Mouse (Mus musculus) lung, adult 2 months (tissue): ENCODE measurements around the gene Nln.

ENCODE experiments used
- CTCF ChIP-seq: fragments of 200-500 bp; IDR thresholded peaks from 2 replicates; pipeline ENCODE4 v1.5.1; 2011; ENCODE audit warnings: mild to moderate bottlenecking, low read length, control low read depth; ENCODE audit not compliant: insufficient read depth
- POLR2A ChIP-seq: fragments of 200-500 bp; IDR thresholded peaks from 2 replicates; pipeline ENCODE4 v1.6.1; 2011; ENCODE audit warnings: low read depth, mild to moderate bottlenecking, control low read depth, low read length, borderline replicate concordance; ENCODE audit errors: extremely low read depth

DNA sequence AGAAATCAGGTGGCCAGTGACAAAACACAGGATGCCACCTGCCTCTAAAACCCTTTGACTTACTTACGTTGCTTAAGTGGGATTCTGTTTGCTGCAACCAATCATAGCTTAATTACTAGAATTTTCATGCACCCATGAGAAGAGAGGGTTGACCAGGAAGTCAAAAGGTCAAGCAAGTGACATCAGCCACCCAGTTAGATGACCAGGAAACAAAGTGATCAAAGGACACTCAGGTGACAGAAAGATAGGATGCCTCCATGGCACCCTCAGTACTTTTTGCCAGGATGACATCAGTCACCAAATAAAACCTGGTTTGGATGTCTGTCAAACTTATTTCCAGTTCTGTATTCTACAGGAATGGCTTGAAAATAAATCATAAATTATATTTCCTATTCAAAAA, 49.2 kb downstream of the Nln start:
- no peak for TF ChIP-seq CTCF
- no peak for TF ChIP-seq POLR2A
